Mouse (Mus musculus): ENCODE results near the gene Myl10. TPM values are rescaled to one million over a fixed set of nuclear protein-coding genes. Genes with fewer than 3 reads are reported as not detected.

Gene Myl10
- polyA plus RNA-seq, 1 experiment from 2014 or later, result not detected

GRCm38 (mm10) chr5:136693418-136693817 is 472 bp downstream of the Myl10 start:
- Histone ChIP-seq H3K4me2 (ENCODE audit: low read length) (no peak overlapping the region), H3K9me3 (ENCODE audit: control insufficient read depth, low read length) (no peaks in the 10 kb centered on the region), H3K36me3 (ENCODE audit: control insufficient read depth, insufficient read depth, low read length) (no peaks in the 10 kb centered on the region), H3K27ac (replicated peaks in 1 of 2; ENCODE audit: control insufficient read depth in 1 of 2, insufficient read depth in 1 of 2, low read depth in 2 of 2, low read length in 2 of 2) (no peak overlapping the region), H3K4me1 (ENCODE audit: control insufficient read depth in 2 of 2, insufficient read depth in 2 of 2, low read length in 2 of 2) (no peaks in the 10 kb centered on the region), H3K27me3 (ENCODE audit: control insufficient read depth, insufficient read depth, low read length) (no peaks in the 10 kb centered on the region), H3K9ac (ENCODE audit: low read length) (no peak overlapping the region), H3K4me3 (ENCODE audit: control insufficient read depth in 1 of 2, insufficient read depth in 1 of 2, low read depth in 1 of 2, low read length in 2 of 2) (no peak overlapping the region)
- ATAC-seq (ENCODE audit: insufficient number of reproducible peaks, insufficient read depth, low FRiP score, low read depth), result no peak
- WGBS, result 74% methylated on average over 7 of the region's 7 CpGs

GRCm38 (mm10) chr5:136694976-136695375 is 2.0 kb downstream of the Myl10 start:
- Histone ChIP-seq H3K4me3 (ENCODE audit: control insufficient read depth in 1 of 2, insufficient read depth in 1 of 2, low read depth in 1 of 2, low read length in 2 of 2) (no peak overlapping the region), H3K27ac (replicated peaks in 1 of 2; ENCODE audit: control insufficient read depth in 1 of 2, insufficient read depth in 1 of 2, low read depth in 2 of 2, low read length in 2 of 2) (no peak overlapping the region), H3K9me3 (ENCODE audit: control insufficient read depth, low read length) (no peaks in the 10 kb centered on the region), H3K4me1 (ENCODE audit: control insufficient read depth in 2 of 2, insufficient read depth in 2 of 2, low read length in 2 of 2) (no peaks in the 10 kb centered on the region), H3K27me3 (ENCODE audit: control insufficient read depth, insufficient read depth, low read length) (no peaks in the 10 kb centered on the region), H3K36me3 (ENCODE audit: control insufficient read depth, insufficient read depth, low read length) (no peaks in the 10 kb centered on the region), H3K9ac (ENCODE audit: low read length) (no peak overlapping the region), H3K4me2 (ENCODE audit: low read length) (no peak overlapping the region)
- ATAC-seq (ENCODE audit: insufficient number of reproducible peaks, insufficient read depth, low FRiP score, low read depth), result no peak
- WGBS, result 60% methylated on average over 6 of the region's 6 CpGs

- no peak for ATAC-seq (ENCODE audit: insufficient number of reproducible peaks, insufficient read depth, low FRiP score, low read depth)
Measured at GRCm38 (mm10) chr5:136696516-136696915, 3.6 kb downstream of the Myl10 start.

DNA sequence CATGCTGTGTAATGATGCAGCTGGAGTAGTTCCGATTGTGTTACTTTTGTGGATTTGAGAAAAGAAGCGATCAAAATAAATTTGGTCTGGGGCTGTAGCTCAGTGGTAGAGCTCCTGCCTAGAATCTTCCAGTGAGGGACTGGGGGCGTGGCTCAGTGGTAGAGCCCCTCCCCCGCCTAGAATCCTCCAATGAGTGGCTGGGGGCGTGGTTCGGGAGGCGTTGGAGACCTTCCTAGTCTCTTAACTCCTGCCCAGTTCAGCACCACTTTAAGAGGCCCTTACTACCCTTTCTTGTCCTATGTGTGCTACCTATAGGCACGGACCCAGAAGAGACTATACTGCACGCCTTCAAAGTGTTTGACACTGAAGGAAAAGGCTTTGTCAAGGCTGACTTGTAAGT is 4.7 kb downstream of the Myl10 start:
- Histone ChIP-seq H3K4me2 (ENCODE audit: low read length) (no peak overlapping the region), H3K27ac (replicated peaks in 1 of 2; ENCODE audit: control insufficient read depth in 1 of 2, insufficient read depth in 1 of 2, low read depth in 2 of 2, low read length in 2 of 2) (no peak overlapping the region), H3K4me3 (ENCODE audit: control insufficient read depth in 1 of 2, insufficient read depth in 1 of 2, low read depth in 1 of 2, low read length in 2 of 2) (no peak overlapping the region), H3K4me1 (ENCODE audit: control insufficient read depth in 2 of 2, insufficient read depth in 2 of 2, low read length in 2 of 2) (no peaks in the 10 kb centered on the region), H3K36me3 (ENCODE audit: control insufficient read depth, insufficient read depth, low read length) (no peaks in the 10 kb centered on the region), H3K27me3 (ENCODE audit: control insufficient read depth, insufficient read depth, low read length) (no peaks in the 10 kb centered on the region), H3K9me3 (ENCODE audit: control insufficient read depth, low read length) (no peaks in the 10 kb centered on the region), H3K9ac (ENCODE audit: low read length) (no peak overlapping the region)
- WGBS, result 76% methylated on average over 9 of the region's 9 CpGs
- no peak for ATAC-seq (ENCODE audit: insufficient number of reproducible peaks, insufficient read depth, low FRiP score, low read depth)

More at GRCm38 (mm10) chr5:136696516-136696915, 3.6 kb downstream of the Myl10 start:
- H3K4me3 ChIP-seq (ENCODE audit: control insufficient read depth in 1 of 2, insufficient read depth in 1 of 2, low read depth in 1 of 2, low read length in 2 of 2), result no peak overlapping the region
- H3K27me3 ChIP-seq (ENCODE audit: control insufficient read depth, insufficient read depth, low read length), result no peaks in the 10 kb centered on the region
- no peaks in the 10 kb centered on the region for H3K36me3 ChIP-seq (ENCODE audit: control insufficient read depth, insufficient read depth, low read length)
- no peaks in the 10 kb centered on the region for H3K9me3 ChIP-seq (ENCODE audit: control insufficient read depth, low read length)
- 77% methylated on average over 5 of the region's 5 CpGs for WGBS
- H3K27ac ChIP-seq (replicated peaks in 1 of 2; ENCODE audit: control insufficient read depth in 1 of 2, insufficient read depth in 1 of 2, low read depth in 2 of 2, low read length in 2 of 2), result no peak overlapping the region
- no peak overlapping the region for H3K9ac ChIP-seq (ENCODE audit: low read length)
- no peaks in the 10 kb centered on the region for H3K4me1 ChIP-seq (ENCODE audit: control insufficient read depth in 2 of 2, insufficient read depth in 2 of 2, low read length in 2 of 2)
- no peak overlapping the region for H3K4me2 ChIP-seq (ENCODE audit: low read length)

DNA sequence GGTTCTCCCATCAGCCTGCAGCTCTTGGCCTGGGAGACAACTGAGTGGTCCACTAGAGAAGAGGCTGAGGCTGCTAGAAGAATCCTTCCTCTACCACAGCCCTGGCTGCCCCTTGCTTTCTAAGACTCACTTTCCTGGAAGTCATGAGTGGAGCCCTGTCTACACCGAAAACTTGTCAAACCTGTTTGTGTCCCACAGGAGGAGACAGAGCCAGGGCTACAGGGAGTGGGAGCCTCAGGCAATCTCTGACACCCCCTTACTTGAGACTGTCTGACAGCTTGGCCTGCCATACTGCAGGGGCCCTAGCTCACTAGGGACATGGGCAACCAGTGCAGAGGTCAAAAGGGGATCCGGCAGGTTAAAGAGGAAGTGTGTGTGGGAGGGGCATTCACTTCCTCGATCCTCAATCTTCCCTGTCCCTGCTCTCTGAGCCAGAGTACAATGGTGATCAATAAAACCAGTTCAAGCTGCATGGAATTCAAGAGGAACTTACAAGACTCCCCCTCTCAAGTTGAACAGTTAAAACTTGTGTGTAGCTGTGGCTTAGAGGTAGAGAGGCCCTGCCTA is 9.3 kb downstream of the Myl10 start:
- Histone ChIP-seq H3K27me3 (ENCODE audit: control insufficient read depth, insufficient read depth, low read length) (no peaks in the 10 kb centered on the region), H3K36me3 (ENCODE audit: control insufficient read depth, insufficient read depth, low read length) (no peaks in the 10 kb centered on the region), H3K4me2 (ENCODE audit: low read length) (no peak overlapping the region), H3K9ac (ENCODE audit: low read length) (no peak overlapping the region), H3K9me3 (ENCODE audit: control insufficient read depth, low read length) (0 out of 2 replicates have a peak, but pooled peaks cover 6% of the 10 kb centered on the region), H3K4me1 (ENCODE audit: control insufficient read depth in 2 of 2, insufficient read depth in 2 of 2, low read length in 2 of 2) (0 out of 4 replicates have a peak, but pooled peaks cover 0 to 4% of the 10 kb centered on the region in 2 experiments), H3K4me3 (ENCODE audit: control insufficient read depth in 1 of 2, insufficient read depth in 1 of 2, low read depth in 1 of 2, low read length in 2 of 2) (no peak overlapping the region), H3K27ac (replicated peaks in 1 of 2; ENCODE audit: control insufficient read depth in 1 of 2, insufficient read depth in 1 of 2, low read depth in 2 of 2, low read length in 2 of 2) (no peak overlapping the region)
- 51% methylated on average over 3 of the region's 3 CpGs for WGBS
- no peak for ATAC-seq (ENCODE audit: insufficient number of reproducible peaks, insufficient read depth, low FRiP score, low read depth)

DNA sequence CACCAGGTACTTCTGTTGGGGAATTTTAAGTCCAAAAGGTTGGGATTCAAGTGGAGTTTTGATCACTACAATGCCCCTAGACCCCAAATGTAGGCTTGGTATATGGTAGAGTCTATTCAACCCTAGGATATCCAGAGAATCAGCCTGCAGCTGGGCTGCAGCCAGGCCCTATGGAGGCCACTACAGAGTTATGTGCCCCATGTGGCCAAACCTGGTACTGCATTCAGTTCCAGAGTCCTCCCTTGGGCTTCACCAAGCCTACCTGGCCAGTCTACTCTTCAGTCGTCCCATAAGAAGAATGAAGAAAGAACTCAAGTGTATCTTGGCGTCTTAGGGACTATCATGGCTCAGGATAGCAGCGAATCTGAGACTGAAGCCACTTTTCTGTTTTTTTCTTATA is 10.8 kb downstream of the Myl10 start:
- Histone ChIP-seq H3K9me3 (ENCODE audit: control insufficient read depth, low read length) (0 out of 2 replicates have a peak, but pooled peaks cover 6% of the 10 kb centered on the region), H3K4me2 (ENCODE audit: low read length) (no peak overlapping the region), H3K27ac (replicated peaks in 1 of 2; ENCODE audit: control insufficient read depth in 1 of 2, insufficient read depth in 1 of 2, low read depth in 2 of 2, low read length in 2 of 2) (no peak overlapping the region), H3K36me3 (ENCODE audit: control insufficient read depth, insufficient read depth, low read length) (no peaks in the 10 kb centered on the region), H3K4me1 (ENCODE audit: control insufficient read depth in 2 of 2, insufficient read depth in 2 of 2, low read length in 2 of 2) (0 out of 4 replicates have a peak, but pooled peaks cover 0 to 4% of the 10 kb centered on the region in 2 experiments), H3K27me3 (ENCODE audit: control insufficient read depth, insufficient read depth, low read length) (no peaks in the 10 kb centered on the region), H3K9ac (ENCODE audit: low read length) (no peak overlapping the region), H3K4me3 (ENCODE audit: control insufficient read depth in 1 of 2, insufficient read depth in 1 of 2, low read depth in 1 of 2, low read length in 2 of 2) (no peak overlapping the region)
- no peak for ATAC-seq (ENCODE audit: insufficient number of reproducible peaks, insufficient read depth, low FRiP score, low read depth)
- whole genome bisulfite sequencing, result 36% methylated on average over 3 of the region's 3 CpGs

DNA sequence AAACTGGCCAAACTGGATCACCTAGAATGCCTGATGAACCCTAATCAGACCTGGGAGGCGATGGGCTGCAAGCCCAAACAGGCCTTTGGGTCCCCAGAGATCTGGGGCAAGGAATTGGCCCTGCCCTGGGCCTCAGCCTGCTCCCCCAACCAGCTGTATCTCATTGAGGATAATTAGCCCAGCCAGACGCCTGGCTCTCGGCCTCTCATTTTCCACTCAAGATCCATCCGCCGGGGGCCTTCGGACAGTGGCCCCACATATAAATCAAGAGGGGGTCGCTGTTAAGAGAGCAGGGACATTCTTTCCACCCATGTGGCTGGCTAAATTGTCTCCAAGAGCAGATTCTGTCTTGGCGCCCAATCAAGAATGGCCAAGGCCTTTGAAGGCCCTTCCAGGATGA is 11.2 kb downstream of the Myl10 start:
- WGBS, result 79% methylated on average over 8 of the region's 8 CpGs
- H3K9ac ChIP-seq (ENCODE audit: low read length), result no peak overlapping the region
- no peak for ATAC-seq (ENCODE audit: insufficient number of reproducible peaks, insufficient read depth, low FRiP score, low read depth)
- H3K4me3 ChIP-seq (ENCODE audit: control insufficient read depth in 1 of 2, insufficient read depth in 1 of 2, low read depth in 1 of 2, low read length in 2 of 2), result no peak overlapping the region
- 0 out of 4 replicates have a peak, but pooled peaks cover 0 to 4% of the 10 kb centered on the region in 2 experiments for H3K4me1 ChIP-seq (ENCODE audit: control insufficient read depth in 2 of 2, insufficient read depth in 2 of 2, low read length in 2 of 2)
- 0 out of 2 replicates have a peak, but pooled peaks cover 6% of the 10 kb centered on the region for H3K9me3 ChIP-seq (ENCODE audit: control insufficient read depth, low read length)
- no peaks in the 10 kb centered on the region for H3K27me3 ChIP-seq (ENCODE audit: control insufficient read depth, insufficient read depth, low read length)
- H3K27ac ChIP-seq (replicated peaks in 1 of 2; ENCODE audit: control insufficient read depth in 1 of 2, insufficient read depth in 1 of 2, low read depth in 2 of 2, low read length in 2 of 2), result no peak overlapping the region
- H3K4me2 ChIP-seq (ENCODE audit: low read length), result no peak overlapping the region
- H3K36me3 ChIP-seq (ENCODE audit: control insufficient read depth, insufficient read depth, low read length), result no peaks in the 10 kb centered on the region

DNA sequence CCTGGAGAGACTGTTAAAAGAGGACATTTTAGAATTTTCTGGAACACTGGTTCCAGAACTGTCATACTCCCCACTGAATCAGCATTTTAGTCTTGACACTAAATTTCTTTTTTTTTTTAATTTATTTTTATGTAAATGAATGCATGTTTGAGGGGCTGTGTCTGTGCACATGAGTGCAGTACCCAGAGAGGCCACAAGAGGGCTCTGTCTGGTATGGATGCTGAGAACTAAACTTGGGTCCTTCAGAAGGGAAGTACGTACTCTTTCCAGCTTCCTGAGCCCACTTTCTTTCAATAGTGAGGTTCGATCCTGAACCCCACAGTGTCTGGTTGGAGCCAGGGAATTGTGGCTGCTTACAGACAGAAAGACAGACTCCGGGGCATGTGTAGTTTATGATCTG is 12.6 kb downstream of the Myl10 start:
- Histone ChIP-seq H3K4me2 (ENCODE audit: low read length) (no peak overlapping the region), H3K9me3 (ENCODE audit: control insufficient read depth, low read length) (0 out of 2 replicates have a peak, but pooled peaks cover 6% of the 10 kb centered on the region), H3K9ac (ENCODE audit: low read length) (no peak overlapping the region), H3K36me3 (ENCODE audit: control insufficient read depth, insufficient read depth, low read length) (no peaks in the 10 kb centered on the region), H3K4me3 (ENCODE audit: control insufficient read depth in 1 of 2, insufficient read depth in 1 of 2, low read depth in 1 of 2, low read length in 2 of 2) (no peak overlapping the region), H3K27ac (replicated peaks in 1 of 2; ENCODE audit: control insufficient read depth in 1 of 2, insufficient read depth in 1 of 2, low read depth in 2 of 2, low read length in 2 of 2) (no peak overlapping the region), H3K4me1 (ENCODE audit: control insufficient read depth in 2 of 2, insufficient read depth in 2 of 2, low read length in 2 of 2) (peaks cover 0 to 5% of the 10 kb centered on the region in 2 experiments; a peak in 3 of 4 replicates), H3K27me3 (ENCODE audit: control insufficient read depth, insufficient read depth, low read length) (no peaks in the 10 kb centered on the region)
- no peak for ATAC-seq (ENCODE audit: insufficient number of reproducible peaks, insufficient read depth, low FRiP score, low read depth)
- WGBS, result 99% methylated on average over 3 of the region's 3 CpGs

All from heart, embryonic 14.5 days (tissue).